Mouse (Mus musculus) adrenal gland, postnatal 4 days (tissue): ENCODE data around the gene Flrt2. TPM values are rescaled to one million over a fixed set of nuclear protein-coding genes. Genes with fewer than 3 reads are reported as not detected.
"Not testable (repeated sequence)": the region's sequence is repeated elsewhere in the genome, so short reads cannot be mapped to it uniquely, and the experiment has no call there.

Experiments used
- DNase-seq, 2 experiments: peaks; one replicate each; pipeline ENCODE4 v3.0.0; 2021 to 2022; ENCODE audit warnings: low spot score in 2 of 2, mixed read lengths in 2 of 2
- long read RNA-seq, 2 experiments: library from polyadenylated mRNA; stranded (forward); transcript quantifications; one replicate each; pipeline ENCODE4 v2.0.0; 2021
- total RNA-seq, 2 experiments: library from RNA; stranded (reverse); gene quantifications; 2 replicates each; pipeline ENCODE4 v1.2.3; 2021

Gene Flrt2
- 10 to 100 TPM; 19.6 to 23.4 TPM for total RNA-seq
- long read RNA-seq, experiment 1, partial matches to known transcripts: 0 of 1 reads
- long read RNA-seq, experiment 1, other reads (novel, unspliced or antisense): 1 of 1 reads
- long read RNA-seq, experiment 2, partial matches to known transcripts: 0 of 2 reads
- long read RNA-seq, experiment 2, other reads (novel, unspliced or antisense): 1 of 2 reads

DNA sequence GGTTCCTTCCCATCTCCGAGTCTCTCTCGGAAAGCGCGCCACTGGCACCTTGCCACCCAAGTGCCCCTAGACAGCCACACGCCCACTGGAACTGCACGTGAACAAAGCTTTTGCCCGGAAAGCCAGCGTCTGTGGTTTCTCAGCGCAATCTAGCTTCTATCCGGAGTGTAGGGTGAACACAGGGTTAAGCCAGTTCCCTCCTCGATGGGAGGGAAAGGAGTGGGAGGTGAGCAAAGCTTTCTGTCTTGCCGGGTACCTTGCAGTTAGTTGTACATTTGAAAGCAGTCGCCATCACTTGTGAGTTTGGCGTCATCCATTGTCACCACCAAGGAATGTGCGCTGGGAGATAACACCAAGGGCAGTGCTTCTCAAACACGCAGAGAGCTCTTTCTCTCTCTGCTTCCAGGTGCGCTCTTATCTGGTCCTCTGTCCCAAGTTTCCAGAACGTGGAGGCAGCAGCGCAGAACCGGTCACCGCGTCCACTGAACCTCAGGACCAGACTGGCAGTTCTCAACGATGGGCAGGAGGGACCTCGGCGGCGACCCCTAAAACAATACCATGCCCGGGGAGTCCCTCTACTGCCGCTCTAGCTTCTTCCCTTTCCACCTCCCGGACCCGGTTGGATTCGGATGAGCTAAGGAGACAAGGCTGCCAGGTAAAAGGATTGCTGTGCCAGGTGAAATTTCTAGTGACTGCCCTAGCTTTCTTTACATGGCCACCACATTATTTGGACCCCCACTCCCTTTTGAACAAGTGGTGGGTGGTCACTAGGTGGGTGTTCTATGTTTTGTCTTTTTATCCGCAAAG lies at the start of gene Flrt2:
Gene Flrt2, plus strand, starts transcription at position 266 of the 807 bp plus-strand sequence.
- DNase-seq: no peak

DNA sequence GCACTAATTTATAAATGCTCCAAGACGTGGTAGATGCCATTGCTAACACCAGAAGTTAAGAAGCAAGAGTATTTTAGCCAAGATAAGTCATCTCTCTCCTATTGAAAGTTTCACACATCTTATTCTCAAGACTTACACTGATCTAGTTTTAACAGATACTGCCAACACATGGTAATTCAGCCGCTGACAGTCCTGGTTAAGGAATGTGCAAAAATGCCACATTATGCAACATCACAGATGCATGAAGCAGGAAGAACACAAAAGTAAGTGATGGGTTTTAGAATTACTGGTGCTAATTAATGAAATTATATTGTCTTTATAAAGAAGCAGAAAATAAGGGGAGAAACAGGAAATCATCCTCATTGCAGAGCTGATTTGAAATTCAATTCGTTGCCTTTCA lies 49.8 kb upstream of the Flrt2 start:
- DNase-seq: no peak

DNA sequence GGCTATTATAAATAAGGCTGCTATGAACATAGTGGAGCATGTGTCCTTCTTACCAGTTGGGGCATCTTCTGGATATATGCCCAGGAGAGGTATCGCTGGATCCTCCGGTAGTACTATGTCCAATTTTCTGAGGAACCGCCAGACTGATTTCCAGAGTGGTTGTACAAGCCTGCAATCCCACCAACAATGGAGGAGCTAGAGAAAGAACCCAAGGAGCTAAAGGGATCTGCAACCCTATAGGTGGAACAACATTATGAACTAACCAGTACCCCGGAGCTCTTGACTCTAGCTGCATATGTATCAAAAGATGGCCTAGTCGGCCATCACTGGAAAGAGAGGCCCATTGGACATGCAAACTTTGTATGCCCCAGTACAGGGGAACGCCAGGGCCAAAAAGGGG lies 44.8 kb upstream of the Flrt2 start:
- not testable (repeated sequence) for DNase-seq

DNA sequence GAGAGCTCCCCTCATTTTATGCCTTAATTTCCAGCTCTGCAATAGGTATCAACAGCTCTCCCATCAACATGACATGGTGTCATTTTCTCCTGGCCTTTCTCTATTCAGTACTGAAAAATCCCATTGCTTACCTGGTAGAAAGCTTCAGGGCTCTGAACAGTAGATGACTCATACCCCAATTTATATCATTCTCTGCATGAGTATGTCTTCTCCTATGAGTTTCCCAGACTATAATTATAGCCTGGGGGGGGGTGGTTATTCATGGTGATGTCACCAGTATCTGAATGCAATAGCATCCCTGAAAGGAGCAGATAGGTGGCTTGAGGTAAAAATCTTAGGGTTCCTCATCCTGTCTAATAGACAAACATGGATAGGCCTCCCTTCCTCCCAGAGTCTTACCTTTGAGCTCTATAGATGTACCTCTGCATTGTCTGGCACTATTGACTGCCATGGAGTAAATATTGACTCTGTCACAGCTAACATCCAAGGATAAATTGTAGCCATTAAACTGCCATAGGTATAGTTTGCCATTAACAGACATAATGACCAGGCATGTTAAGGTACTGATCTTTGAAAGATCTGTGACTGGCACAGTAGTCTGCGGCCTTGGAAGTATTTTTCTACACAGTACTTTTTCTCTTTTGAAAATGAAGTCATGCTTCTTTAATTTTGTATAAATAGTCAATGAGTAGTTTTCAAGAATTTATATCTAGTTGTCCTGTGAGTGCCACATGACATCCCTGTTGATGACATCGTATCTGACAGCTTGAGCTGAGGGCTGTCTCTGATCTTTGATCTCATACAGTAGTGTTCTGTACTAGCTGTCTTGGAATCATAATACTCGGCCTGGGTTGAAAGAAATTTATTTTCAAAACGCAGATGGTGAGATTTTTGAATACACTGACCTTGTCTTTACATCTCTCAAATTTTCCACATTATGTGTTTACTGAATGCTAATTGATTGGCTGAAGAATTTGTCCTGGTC lies 39.6 kb upstream of the Flrt2 start:
- no peak for DNase-seq

DNA sequence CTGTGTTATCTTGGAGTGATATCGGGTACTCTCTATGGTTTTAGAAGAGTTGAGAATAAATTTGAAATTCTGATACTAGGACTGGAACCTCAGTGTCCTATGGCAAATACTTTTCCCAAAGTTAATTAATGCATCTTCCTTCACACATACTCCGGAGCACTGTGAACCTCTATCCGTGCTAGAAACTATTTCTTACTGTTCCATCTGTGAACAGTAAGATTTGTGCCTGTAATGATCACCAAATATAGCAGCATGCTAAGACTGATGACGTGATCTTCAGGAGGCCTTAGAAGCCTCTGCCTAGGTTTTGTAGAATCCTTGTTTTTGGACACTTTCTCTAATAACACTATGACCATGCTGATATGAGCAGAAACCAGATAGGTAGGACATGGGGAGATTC lies 35.4 kb upstream of the Flrt2 start:
- DNase-seq: no peak

DNA sequence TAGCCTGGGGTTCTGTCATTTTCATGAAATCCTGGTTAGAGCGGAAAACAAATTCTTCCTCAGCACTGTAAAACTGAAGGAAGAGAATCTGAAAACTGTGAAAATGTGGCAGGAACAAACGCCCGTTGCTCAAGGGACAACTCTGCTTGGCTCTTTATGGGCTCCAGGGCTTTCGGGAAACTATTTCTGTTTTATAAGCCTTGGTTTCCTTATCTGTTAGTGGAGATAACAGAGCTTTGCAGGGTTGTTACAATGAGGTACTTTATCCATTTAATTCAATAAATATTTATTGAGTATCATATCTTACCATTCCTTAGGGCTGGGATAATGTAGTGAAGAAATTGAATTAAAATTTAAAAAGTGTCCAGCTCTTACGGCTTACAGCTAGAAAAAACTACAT lies 24.7 kb upstream of the Flrt2 start:
- DNase-seq: no peak

DNA sequence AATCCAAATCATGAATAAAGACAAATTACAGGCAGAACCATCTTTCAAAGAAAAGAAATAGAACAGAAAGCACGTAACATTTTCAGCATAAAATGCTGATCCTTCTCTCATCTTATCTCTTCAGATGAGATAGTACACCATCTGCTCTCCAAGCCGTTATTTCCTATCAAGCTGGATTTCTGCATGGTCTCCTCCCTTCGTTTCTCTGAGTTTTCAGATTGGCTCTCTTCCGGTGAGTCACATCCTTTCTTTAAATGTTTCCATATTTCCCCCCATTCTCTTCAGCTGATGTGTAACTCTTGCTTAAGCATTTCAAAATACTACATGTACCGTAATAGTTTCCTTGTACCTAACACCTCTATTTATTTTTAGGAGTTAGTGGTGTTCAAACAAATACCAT lies 16.3 kb upstream of the Flrt2 start:
- DNase-seq: no peak

DNA sequence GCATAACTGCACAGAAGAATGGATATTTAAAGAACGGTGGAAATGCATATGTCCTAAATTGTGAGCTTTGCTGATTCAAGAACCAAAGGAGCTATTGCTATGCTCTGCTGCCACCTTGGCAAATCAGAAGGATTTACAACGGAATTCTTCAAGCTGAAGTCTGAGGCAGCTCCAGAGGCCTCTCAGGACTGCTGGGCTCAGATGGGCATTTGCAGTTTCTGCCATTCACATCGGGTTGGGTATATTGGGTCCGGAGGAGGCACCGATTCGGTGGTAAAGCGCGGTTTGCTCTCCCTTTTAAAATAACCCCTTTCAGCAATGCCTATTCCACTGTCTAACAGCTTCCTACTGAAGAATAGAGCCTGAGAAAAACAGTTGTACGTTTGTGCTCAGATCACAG lies 1.2 kb upstream of the Flrt2 start:
- DNase-seq: no peak

DNA sequence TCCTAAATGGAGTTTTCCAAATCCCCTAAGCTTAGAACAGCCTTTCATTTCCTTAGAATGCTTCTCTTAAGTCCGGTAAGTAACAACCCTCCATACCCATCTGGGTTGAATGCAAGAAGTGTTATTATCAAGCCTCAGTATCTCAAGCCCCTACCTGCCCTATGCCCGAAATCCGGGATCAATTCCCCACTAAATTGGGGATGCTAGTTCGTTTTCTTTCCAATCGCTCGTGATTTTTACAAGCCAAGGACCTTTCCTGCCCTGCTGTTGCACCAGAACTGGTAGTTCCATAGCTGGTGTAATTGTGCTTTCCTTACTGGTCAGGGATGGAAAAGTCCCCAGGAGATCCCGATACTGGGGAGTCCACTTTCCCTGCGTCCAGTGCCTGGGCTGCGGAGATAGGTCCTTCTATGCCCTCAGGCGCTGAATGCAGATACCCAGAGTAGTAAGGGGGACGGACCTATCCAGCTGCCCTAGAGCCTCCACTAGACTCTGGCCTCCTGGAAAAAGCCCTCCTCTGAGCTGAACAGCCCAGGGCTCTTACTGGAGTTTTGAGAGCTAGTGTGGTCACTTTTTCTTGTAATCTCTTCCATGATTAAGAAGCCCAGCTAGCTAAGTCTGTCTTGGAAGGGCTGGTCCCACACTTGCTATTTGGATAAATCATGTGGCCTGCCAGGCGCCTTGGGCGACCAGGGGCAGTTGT lies 1.1 kb downstream of the Flrt2 start:
- no peak for DNase-seq

DNA sequence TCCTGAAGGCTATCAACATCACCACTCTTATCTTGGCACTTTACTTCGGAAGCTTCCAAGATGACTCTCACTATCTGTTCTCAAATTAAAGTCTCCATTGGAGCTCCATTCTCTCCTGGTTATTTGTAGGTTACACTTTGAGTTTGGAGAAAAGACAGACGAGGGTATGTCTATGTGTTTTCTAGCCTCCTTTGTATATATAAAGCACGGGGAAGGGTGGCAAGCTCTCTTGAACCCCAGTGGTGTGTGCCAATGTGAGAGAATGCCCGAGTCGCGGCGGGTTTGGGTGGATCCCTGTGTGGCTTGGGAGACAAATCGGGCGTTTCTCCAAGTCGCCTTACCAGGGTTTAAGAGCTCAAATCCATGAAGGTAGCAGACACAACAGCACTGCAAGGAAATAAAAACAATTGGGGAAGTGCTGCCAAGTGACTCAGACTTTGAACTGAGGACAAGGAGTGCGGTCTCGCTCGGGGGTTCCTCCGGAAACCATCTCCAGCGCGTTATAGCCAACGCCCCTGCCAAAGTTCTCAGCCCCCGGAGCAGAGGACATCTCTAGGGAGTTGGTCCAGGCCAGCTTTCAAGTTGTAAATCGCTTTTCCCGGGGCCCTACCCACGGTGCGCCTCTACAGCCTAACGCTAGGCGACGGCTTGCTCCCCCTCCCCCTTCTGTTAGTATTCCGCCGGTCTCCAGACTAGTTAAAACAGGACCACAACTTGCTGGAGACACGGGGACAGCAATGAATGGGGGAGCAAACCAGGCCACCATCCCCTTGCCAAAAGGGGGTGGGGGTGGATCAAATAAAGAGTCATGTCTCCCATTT lies 1.8 kb downstream of the Flrt2 start:
- DNase-seq: peak in 1 of 2 experiments; percentile 6

DNA sequence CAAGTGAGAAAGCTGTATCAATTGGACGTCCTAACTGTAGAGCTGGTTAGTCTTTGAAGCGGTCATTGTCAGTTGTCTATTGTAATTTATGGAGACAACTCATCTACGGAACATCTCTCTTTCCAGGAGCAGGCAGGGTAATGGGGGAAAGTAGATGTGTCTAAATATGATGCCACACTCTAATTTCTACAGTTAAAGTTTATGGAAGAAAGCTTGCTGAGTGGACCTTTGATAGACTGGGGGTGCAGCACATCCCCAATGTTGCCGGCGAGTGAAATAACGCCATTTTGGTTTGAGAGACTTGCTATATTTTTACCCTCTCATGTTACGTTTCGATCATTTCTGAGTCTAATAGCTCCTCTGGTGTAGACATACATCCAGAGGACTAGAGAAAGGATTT lies 2.5 kb downstream of the Flrt2 start:
- no peak for DNase-seq

DNA sequence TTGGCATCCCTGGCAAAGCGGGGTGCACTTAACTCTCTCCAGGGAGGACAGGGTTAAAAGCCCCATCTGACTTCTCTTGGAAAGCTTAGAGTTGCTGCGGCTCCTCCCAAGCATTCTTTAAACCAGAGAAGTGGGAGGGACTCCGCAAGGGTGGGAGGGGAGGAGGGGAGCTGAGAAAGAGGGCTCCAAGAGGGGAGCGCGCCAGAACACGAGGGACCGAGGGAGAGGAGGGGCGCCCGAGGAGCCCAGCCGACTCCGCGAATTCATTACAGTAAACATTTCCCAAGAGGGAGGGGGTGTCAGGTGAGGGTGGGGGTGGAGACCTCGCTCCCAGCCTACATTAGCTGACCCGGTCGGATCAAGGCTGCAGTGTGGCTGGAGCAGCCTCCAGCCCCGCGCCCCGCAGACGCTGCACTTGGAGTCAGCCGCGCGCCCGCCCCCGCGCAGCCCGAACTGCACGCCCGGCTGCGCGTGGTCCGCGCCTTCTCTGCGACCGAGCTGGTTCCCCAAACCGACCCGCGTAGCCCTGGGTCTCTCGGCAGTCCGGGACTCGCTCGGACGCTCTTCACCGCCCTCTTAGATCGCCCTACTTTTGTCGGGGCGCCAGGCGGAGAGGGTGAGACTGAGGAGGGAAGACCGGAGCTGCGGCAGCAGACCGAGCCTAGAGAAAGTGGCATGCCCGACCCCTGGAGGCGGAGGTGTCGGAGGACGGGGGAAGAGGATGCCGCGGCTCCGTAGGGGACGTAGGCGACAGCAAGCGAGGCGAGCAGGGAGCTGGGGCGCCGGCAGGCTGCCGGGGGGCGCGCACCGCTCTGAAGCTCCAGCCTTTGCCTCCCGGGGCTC lies 3.2 kb downstream of the Flrt2 start:
- peak in 1 of 2 experiments; percentile 43 for DNase-seq

DNA sequence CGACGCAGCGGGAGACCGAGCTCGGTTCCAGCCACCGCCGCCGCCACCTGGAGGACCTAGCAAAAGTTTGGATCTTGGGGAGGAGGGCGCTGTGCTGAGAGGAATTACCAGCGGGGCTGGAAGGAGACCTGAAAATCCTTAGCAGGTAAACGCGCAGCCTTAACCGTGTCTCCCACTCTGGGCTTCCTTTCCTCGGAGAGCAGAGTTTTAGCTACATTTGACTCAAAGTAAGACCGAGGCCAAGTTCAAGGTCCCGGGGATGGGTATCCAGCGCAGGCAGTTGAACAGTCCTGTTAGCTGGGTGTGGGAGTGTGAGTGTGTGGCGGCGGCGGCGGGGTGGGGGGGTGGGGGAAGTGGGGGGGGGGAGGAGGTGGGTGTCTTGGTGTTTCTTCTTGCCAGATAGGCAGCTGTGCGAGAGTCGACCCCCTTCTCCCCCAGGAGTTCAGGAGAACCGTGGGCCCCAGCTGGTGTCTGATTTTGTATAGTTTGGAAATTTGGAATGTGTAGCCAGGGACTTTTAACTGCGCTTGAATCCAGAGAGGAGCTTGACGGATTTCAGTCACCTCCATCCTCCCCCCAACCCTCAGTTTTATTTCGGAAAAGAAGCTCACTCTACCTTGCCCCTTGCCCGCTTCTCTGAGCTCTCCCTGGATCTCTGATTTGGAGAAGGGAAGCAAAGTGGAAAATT lies 4.0 kb downstream of the Flrt2 start:
- DNase-seq: no peak

DNA sequence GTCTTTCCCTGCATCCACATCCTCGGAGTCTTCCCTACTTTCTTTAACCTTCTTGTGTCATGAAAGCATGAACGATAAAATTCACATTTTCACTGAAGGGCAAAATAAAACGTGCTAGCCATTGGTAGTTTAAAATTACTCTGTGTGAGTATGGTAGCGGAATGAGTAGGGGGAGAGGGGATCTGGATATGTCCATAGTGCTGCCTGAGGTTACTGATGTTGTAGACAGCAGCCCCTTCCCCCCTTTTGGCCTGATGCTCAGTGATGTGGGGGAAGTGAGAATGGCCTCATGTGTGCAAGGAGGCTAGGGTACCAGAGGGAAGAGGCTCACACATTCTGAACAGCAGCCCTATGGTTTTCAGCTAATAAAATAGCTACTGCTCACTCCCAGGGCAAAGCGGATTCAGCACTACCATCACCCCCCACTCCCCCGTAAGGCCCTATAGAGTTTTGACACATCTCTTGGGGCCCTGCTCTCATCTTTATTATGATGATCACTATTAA lies 4.5 kb downstream of the Flrt2 start:
- DNase-seq: no peak

DNA sequence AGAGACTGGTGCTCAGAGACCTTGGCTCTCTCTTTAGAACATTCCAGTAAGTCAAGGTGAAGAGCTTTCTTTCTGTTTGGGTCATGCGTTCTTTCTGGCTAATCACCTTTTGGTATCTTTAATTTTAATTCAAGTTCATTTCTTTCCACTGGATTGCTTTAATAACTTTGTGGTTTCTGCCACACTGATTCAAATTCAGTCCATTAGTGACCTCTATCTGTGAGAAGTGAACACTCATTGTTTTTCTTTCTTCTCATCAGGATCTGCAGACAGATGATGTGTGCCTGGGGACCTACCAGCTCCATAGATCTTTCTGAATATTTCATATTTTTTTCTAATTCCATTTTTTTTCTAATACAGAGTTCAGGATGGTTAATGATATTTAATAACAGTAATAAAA lies 6.5 kb downstream of the Flrt2 start:
- no peak for DNase-seq

DNA sequence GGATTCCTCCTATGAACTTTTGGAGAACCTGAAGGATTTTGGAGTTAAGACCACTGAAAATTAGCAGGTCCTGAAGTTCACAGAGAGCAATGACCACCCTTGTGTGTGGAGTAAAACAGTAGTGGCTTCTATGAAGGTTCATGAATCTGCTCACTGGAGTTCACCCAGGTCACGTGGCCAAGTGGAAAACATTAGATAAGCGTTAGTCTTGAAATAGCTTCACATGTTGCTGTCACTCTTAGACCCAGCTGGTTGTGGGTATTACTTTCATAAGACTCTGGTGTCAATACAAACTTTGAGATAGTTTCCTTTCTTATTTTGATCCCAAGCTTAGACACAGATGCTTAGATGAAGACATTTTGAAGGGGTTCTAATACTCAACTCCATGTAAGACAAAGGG lies 8.7 kb downstream of the Flrt2 start:
- no peak for DNase-seq

DNA sequence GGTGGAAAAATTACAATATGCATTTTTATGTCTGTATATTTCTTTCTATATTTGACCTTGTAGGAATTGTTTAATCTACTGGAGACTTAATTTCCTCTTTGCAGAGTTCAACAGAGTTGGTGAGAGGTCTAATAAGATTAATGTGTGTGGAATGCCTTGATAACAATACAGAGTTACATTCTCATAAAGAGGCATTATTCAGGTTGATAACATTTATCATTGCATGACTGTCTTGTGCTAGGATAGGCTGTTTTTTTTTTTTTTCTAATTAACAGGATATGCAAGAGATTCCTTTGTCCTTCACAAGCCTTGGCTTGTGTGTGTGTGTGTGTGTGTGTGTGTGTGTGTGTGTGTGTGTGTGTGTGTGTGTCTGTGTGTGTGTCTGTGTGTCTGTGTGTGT lies 9.6 kb downstream of the Flrt2 start:
- no peak for DNase-seq

DNA sequence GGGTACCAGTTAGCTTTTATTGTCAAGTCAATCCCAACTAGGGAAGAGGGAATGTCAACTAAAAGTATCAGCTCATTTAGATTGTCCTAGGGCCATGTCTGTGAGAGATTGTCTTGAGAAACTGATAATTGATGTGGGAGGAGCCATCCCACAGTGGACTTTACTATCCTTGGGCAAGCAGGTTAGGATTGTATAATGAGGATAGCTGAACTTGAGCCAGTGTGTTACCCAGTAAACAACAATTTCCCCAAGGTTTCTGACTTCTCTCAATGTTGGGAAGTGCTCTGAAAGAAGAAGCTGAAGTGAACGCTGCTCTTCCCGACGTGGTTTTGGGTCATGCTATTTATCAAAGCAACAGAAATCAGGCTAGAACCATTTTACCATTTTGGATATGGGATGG lies 13.0 kb downstream of the Flrt2 start:
- DNase-seq: no peak

DNA sequence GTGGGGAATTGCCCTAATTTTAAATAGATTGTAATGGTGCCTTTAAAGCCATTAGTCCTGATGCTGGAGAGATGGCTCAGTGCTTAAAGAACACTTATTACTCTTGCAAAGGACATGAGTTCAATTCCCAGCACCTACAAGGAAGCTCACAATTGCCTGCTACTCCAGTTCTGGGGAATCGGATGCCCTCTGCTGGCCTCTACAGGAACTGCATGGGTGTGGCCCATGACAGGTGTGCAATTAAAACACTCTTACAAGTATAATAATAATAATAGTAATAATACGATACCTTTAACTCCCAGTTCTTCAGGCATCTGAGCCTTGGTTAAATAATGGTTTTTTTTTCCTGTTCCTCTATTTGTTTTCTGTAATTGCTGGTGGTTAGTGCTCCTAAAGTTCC lies 31.2 kb downstream of the Flrt2 start:
- DNase-seq: no peak
